Mouse (Mus musculus) lung, postnatal 36 days (tissue): Measurements from ENCODE around the gene Ccdc8.

ENCODE experiments used
- DNase-seq: peaks from one replicate; pipeline ENCODE4 v3.0.0; 2022; ENCODE audit warnings: mixed read lengths

Ccdc8 gene

DNA sequence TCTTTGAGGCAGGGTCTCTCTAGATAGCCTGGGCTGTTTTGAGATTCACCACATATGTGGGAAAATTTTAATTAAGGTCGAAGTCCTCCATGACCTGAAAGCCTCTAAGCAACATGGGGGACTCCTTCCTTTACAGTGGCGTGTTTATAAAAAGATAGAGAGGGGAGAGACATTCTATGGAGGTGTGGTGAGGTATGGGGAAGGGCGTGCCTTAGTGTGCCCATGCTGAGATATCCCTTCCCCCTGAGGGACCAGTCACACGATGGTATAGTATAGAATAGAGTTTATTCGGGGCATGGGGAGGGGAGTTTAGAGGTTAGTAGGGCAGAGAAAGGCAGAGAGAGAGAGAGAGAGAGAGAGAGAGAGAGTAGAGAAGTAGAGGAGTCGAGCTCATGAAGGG lies 14.3 kb upstream of the Ccdc8 start:
- DNase-seq: no peak

DNA sequence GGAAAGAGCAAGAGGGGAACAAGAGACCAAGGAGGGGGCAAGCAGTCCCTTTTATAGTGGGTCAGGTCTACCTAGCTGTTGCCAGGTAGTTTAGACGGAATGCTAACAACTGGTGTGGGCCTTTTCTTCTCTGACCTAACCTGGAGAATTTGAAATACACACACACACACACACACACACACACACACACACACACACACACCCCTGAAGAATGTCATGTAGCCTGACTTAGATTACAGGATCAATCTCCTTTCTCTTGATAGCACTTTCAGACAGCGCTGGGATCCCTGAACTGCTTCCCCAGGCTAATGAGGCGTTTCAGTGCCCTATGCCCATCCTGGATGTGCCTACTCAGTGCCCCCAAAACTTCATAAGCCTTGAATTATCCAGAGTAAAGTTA lies 13.9 kb upstream of the Ccdc8 start:
- no peak for DNase-seq

DNA sequence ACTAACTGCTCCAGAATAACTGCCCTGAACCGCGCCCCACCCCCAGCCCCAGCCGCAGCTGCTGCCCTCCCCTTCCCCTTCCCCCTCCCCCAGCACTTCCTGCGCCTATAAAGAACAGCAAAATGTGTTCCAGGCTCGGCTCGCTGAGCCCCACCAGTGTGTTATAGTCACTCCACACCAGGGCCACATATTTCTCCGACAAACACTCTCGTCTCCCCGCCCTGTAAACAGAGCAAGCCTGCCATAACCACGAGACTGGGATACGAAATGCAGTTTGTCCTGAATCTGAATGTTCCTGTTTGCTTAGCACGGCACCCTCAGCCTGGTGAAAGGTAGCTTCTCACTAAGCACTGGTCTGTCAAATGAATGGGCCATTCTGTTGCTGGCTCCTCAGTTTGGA lies 12.2 kb upstream of the Ccdc8 start:
- peak; percentile 61 for DNase-seq

DNA sequence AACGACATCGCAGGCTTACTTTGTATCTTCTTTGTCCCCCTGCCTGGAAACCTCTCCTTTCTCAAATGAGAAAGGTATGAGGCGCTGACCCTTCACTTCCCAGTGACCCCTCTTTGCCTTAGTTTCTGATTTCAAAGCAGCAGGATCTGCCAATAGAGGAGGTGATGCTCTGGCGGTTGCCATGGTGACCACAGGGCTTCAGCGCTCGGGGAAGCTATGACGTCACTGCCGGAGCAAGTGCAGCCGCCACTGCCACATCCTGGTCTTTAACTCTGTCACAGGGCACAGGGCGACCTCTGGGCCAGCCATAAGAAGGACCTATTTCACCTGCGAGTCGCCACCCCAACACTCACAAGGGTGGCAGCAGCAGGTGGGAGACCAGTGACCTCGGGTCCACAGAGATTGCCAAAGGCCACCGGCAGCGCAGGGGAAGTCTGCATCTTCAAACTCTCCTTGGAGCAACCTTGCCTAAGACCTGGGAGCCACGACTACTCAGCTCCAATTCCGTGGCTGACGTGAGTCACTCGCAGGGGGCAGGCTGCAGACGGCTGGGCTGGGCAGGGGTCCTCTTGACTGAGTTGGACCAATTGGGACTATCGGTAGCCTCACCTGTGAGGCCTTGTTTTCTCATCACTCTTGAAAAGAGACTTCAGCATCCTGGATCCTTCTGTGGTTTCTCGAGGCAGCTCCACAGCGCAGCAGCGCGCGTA lies 9.5 kb upstream of the Ccdc8 start, which contains the start of gene Gm42372:
Gene Gm42372 (plus strand): TSS at position 228 of the 710 bp plus-strand sequence.
- peak; percentile 61 for DNase-seq

DNA sequence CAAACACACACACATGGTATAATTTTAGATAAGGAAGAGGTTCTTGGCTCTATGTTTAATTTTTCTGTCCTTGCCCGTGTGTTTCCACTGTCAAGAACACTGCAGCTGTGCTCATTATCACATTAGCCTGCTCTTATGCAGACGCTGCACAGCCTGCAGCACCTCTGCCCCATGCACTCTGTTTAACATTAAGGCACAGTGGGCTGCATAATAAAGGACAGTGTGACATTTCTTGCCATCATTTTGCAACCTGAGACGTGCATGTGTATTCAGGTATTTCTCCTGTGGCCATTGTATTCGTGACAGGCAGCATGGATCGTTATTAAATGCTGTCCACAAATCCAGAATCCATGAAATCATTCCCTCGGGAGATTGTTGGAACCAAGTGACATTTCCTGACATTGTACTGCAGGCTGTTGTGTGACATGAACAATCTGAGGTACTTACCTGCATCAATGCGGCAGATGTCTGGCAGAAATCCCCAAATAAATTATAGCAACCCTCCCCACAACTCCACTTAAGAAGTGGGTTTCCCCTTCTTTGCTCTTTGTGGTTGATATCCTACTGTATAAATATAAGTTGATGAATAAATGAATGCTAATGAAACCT lies 4.9 kb upstream of the Ccdc8 start:
- no peak for DNase-seq

DNA sequence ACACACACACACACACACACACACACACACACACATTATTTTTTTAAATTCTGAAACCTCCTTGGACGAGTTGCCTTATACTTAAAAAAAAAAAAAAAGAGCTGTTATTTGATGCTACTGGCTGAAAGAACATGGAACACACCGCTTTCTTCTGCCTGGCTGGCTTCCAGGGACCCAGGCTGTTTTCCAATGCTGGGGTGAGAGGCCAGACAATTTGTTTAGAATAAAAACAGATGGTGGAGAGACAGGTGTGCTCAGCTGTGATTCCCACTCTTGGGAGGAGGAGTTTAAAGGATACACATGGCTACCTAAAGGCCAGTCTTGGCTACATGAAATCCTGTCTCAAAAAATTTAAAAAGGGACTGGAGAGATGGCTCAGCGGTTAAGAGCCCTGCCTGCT lies 4.1 kb upstream of the Ccdc8 start:
- peak; percentile 71 for DNase-seq

DNA sequence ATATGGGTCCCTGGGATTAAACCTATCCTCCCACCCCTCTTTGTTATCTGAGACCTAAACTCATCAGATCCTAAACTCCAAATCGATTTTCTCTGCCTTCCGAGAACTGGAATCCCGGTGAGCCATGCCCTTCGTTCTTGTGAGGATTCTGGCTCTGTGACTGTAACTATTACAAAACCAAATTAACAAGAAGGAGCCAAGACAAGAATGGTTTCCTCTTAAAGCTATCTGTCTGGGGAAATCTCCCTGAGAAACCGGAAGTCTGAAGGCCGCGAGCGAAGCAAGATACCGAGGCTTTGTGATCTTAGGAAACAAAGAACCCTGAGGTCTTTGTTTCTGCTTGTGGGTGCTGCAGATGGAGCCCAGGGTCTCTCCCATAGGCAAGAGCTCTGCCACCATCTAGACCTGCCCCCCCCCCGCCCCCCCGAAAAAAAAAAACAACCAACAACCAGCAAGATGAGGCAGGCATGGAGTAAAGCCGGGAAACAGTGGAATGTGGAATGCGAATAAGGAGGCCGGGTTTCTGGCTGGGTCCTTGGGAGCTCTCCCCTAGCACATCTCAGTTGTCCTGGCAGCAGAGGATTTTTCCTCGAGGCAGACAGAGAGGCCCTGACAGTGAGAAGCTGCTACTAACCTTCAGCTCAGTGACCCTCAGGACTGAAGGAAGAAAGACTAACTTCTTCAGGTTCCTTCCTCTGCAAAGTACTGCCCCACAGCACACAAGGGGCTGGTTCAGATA lies 2.3 kb upstream of the Ccdc8 start:
- peak; percentile 39 for DNase-seq

DNA sequence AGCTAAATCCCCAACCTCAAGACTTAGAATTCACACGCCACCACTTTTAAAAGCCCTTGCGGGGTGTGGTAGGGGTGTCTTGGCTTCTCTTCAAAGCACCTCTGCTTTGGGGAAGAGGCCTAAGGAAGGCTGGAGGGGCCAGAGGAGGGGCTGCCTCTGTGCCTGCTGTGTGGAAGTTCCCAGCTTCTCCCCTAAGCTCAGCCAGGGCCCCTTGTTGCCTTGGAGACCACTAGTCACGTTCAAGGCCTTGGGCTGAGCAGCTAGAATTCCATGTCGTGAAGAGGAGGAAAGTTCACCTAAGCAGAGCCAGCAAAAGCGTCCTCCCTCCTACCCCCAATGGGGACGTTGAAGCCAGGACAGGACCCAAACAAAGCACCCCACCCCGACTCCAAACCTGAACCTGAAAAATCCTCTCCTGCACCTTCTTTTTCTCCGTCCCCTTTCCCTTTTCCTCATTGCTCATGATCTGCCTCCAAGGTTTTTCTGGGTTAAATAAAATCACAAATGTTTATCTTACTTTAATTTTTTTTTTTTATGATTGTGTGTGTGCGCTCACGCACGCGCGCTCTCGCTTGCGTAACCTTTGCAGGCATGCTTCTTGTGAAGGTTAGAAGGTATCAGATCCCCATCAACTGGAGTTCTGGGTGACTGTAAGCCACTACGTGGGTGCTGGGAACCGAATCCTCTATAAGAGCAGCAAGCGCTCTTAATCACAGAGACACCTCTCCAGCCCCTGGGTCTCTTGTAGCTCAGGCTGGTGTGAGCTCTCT lies 642 bp upstream of the Ccdc8 start:
- DNase-seq: no peak

DNA sequence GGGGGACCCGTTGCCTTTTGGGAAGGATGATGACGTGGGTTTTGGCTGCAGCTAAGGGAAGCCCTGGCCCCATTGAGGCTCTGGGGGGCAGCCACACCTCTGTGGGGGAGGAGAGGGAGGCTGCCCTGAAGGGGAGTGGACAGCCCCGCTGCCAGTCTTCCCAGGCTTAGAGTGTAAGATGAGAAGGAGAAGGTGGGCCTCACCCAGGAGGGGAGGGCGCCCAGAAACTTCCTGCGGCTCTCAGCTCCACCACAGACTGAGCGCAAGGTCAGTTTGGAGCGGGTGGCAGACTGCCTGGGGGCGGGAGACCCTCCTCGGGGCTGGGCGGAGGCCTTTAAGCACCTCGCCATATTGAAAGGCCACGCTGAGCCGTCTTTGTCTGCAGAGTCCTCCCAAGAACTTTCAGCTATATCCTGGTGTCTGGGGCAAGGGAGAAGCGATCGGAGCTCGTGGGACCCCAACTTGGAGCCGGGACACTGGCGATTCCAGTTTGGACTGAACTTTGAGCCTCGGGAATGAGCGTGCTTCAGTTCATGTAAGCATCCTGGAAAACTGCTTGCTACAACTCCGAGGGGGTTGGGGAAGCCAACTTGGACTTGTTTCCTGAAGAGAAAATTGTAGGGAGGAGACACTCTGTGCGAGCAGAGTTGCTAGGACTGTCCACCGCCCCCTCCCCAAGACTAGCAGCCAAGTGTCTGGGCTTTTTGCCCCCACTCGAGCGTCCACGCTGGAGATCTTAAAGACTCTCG lies 1.3 kb downstream of the Ccdc8 start:
- peak; percentile 86 for DNase-seq

DNA sequence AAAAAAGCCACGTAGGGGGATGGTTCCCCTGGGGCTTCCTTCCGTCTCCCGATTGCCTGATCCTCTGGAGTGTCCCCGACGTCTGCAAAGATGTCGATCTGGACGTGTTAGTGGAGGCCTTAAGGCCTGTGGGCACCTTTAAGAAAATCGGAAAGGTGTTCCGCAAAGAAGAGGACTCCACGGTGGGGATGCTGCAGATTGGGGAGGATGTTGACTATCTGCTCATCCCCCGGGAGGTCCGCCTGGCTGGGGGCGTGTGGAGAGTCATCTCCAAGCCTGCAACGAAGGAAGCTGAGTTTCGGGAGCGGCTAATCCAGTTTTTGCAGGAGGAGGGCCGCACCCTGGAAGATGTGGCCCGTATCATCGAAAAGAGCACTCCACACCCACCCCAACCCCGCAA lies 1.9 kb downstream of the Ccdc8 start:
- no peak for DNase-seq

DNA sequence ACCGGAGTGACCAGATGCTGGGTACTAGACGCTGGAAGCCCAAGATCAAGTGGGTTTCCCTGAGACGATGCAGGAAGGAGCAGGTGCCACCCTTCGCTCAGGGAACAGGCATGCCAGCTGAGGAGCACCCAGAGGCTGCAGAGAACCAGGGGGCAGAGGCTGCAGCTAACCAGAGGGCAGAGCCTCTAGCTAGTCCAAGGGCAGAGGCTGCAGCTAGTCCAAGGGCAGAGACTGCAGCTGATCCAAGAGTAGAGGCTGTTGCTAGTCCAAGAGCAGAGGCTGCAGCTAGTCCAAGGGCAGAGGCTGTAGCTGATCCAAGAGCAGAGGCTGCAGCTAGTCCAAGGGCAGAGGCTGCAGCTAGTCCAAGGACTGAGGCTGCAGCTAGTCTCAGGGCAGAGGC lies 2.8 kb downstream of the Ccdc8 start:
- no peak for DNase-seq

DNA sequence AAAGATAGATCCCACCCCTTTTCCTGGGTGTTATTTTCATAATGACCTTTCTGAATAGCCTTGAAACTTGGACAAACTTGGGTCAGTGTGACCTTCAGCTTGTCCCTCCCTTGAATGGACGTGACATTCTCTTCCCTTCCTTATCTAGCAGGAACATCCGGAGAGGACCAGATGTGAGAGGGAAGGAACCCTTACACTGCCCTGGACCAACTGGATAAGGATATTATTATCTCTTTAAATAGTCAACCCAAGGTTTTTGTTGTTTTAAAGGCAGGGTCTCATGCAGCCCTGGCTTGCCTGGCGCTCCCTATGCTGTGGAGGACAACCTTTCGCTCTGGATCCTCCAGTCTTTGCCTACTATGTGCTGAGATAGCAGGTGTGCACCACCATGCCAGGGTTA lies 6.7 kb downstream of the Ccdc8 start:
- no peak for DNase-seq

DNA sequence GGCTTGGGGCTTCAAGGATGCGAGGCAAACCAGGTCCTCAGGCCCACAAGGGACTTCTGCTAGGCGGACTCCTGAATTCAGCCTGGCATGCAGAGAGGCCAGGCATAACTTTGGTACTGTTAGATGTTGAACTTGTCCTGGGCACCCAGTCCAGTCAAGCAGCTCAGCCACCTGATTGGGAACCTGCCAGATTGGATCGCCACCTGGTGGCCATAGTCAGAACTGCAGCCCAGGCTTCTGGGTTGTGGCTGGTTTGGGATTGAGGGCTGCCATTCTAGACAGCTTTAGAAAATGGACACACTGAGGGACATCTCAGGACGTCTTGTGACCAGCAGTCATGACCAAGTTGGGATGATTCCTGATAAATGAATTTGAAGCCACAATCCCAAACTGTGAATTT lies 7.1 kb downstream of the Ccdc8 start:
- peak; percentile 92 for DNase-seq

DNA sequence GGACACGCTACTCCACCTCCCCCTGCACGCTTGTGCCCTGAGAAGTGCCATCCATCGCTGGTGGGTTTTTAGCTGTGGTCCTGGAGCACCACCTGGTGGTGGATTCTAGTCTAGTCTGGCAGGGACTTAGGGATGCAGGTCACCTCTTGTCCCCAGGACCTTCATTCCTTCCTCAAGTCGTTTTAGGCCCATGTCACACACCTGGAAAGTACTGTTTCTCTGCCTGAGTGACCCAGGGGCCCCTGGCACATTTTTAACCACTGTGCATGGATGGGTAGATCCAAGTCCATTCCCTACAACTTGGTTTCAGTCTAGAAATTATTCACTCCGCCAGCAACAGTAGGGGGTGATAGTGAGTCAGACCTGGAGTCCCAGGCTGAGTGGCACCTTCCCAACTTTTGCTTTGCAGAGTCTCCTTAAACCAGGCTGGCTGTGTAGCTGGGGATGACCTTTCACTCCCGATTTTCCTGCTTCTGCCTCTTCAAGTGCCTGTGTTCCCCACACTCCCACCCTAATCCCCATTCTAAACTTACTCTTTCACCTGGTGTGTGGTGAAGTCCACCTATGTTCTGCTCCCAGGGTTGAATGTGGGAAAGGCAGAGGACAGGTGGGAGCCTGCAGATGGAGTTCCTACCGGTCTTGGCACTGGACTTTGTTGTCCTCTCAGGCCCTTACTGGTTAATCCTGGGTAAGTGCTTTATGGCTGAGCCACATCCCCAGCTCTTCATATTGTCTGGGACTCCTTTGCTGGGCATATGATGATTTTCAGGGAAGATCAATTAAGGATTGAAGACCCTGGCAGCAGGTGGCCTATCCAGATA lies 10.1 kb downstream of the Ccdc8 start:
- peak; percentile 90 for DNase-seq

DNA sequence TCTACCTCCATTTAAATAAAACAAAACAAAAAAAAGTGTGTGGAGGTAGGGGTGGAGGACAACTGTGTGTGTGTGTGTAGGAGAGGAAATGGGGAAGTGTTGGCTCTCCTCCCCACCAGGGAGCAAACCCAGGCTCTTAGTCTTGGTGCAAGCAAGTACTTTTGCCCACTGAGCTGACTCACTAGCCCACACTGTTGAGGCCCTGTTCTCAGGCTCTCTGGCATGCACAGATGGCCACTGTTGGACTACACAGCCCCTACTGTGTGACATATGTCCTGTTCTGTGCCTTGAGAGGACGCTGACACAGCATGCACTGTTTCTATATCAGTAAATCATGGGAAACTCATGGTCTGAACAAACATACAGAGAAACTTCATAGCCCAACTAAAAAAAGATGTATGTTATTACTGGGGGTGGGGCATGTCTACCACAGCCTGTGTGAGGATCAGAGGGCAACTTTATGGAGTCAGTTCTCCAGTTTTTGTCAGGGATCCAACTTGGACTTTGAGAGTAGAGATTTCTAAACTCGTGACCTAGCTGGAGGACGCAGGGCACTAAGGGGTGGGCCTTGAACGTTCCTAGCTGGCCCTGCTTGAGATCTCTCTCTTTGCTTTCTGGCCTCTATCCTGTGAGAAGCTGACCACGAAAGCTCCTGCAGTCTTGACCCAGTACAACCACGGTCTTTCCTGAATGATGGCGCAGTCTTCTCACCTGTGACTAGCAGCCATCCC lies 10.9 kb downstream of the Ccdc8 start:
- no peak for DNase-seq

DNA sequence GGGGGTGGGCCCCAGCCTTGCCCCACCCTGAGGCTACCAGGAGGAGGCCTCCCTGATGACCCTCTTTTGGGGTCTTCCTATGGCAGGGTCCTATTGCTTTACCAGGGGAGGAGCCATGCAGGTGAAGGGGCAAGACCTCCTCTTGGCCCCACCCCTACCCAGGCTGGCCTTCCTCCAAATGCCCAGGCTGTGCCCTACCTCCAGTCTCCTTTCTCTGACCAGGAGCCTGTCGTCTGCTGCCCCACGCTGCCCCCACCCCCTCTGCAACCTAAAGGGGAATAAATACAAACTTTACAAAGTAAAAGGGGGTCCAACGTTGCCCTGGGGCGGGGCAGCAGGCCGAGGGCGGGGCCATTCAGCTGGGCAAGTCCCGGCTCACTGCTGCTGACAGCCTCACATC lies 12.2 kb downstream of the Ccdc8 start:
- DNase-seq: no peak

DNA sequence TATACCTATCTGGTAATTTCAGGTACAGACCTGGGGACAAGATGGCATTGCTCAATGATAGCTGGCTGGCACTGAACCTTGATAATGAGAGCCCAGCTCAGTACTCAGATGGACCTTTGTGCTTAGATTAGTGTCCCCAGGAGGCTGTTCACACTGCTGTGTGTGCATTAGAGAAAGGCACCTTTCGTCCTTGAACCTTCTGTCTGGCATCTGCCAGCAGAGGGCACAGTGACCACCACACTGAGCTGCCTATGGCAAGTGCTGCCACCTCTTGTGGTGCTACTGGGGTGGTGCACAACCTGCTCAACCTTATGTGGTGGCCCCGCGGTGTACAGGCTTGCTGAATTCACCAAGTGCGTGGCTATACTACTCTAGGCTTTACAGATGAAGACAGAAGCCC lies 14.8 kb downstream of the Ccdc8 start:
- DNase-seq: peak; percentile 30

DNA sequence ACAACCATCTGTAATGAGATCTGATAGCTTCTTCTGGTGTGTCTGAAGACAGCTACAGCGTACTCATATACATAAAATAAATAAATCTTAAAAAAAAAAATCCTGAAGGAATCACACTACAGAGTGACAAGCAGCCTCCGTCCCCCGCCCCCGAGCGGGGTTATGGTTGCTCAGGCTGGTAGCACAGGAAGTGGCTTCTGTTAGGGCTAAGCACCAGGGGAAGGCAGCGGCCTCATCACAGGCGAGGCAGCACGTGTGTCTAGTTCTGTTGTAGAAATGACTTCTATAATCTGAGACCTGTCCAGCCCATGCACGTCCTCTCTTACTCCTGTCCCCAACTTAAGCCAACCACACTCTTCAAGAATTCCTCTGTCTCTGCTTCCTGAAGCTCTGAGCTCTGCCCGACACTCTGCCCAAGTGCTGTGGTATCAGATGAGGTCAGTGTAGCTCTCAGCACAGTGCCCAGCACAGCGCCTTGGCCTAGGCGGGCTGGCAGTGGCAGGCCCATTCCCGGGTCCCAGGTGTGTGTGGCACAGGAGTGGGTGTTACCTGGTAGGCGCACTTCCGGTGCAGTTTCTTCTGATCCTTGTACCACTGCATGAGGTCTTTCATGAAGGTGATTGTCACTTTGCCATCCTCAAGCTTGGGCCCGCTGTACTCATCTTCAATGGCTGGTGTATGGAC lies 17.0 kb downstream of the Ccdc8 start:
- DNase-seq: no peak

DNA sequence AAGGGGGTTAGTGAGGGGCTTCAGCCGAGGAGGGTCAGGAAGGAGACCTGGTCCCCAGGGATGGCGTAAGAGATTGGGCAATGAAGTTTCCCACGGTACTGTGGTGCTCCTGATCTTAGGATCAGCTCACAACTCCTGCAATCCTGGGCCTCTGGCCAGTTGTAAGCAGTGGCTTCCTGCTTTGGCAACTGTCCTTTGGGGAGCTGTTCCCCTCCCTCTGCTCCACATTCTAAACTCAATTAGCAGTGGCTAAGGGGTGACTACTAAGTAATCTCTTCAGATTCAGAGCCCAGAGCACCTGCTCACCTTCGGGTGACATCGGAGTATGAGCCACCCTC lies 17.5 kb downstream of the Ccdc8 start:
- DNase-seq: peak; percentile 38

DNA sequence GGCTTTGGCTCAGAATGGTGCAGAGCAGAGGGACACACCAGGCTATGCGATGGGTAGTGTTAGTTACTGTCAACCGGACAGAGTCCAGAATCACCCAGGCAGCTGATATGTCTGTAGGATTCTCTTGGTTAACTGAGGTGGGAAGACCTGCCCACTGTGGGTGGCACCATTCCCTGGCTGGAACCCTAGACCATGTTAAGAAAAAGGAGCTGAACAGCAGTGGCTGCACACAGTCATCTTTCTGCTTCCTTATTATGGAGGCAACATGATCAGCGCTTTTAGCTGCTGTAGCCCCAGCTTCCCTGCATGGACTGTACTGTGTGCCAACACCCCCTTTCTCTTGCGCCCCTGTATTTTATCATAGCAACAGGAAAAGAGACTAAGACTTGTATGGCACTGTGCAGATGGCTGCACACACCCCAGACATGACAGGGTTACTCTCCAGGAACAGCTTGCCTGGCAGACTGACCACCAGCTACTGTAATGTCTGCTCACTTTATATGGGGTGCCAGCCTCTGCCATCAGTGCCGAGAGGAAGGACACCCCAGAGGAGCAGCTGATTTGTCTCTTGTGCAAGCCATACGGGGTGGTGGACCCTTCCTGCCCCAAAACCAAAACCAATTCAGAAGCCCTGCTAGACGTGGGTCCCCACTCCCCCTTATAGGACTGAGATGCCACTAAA lies 19.5 kb downstream of the Ccdc8 start:
- DNase-seq: no peak
